Mouse (Mus musculus): ENCODE data around the gene Enthd1.

- no peak for TF ChIP-seq CTCF (IDR thresholded peaks at IDR 0.05; ENCODE audit: borderline replicate concordance, control insufficient read depth, extremely low read depth, insufficient read depth, low read length, poor library complexity)
- no peak for TF ChIP-seq POLR2A (IDR thresholded peaks at IDR 0.05; ENCODE audit: control insufficient read depth, extremely low read depth, insufficient read depth, low read length, poor library complexity)
Measured at GRCm38 (mm10) chr15:80611478-80611877, 46.5 kb upstream of the Enthd1 start.
